Mouse (Mus musculus) midbrain, embryonic 12.5 days (tissue): ENCODE data around the gene Safb. TPM values are rescaled to one million over a fixed set of nuclear protein-coding genes. Genes with fewer than 3 reads are reported as not detected.
"Not testable (repeated sequence)": the region's sequence is repeated elsewhere in the genome, so short reads cannot be mapped to it uniquely, and the experiment has no call there.

Source experiments
- ATAC-seq: fragments of 200-750 bp; cut with Nextera tagmentation; 2 replicates; pipeline ENCODE4 v1.8.0; 2017; ENCODE audit warnings: low read depth, moderate TSS enrichment, moderate library complexity; ENCODE audit not compliant: low FRiP score
- H3K27ac ChIP-seq: fragments of 300-500 bp; sonication (generic); replicated peaks from 2 replicates; pipeline ENCODE4 v1.5.1; 2016; ENCODE audit warnings: mild to moderate bottlenecking
- H3K27me3 ChIP-seq: fragments of 300-500 bp; sonication (generic); 2 replicates; pipeline ENCODE4 v1.6.1; 2016; ENCODE audit warnings: mild to moderate bottlenecking
- H3K36me3 ChIP-seq: fragments of 300-500 bp; sonication (generic); 2 replicates; pipeline ENCODE4 v1.6.1; 2016
- H3K4me1 ChIP-seq: fragments of 300-500 bp; sonication (generic); 2 replicates; pipeline ENCODE4 v1.6.1; 2016
- H3K4me2 ChIP-seq: fragments of 300-500 bp; sonication (generic); replicated peaks from 2 replicates; pipeline ENCODE4 v1.6.1; 2016; ENCODE audit warnings: mild to moderate bottlenecking, moderate library complexity
- H3K4me3 ChIP-seq: fragments of 300-500 bp; sonication (generic); 2 replicates; pipeline ENCODE4 v1.5.1; 2016; ENCODE audit warnings: mild to moderate bottlenecking
- H3K9ac ChIP-seq: fragments of 300-500 bp; sonication (generic); replicated peaks from 2 replicates; pipeline ENCODE4 v1.6.1; 2016; ENCODE audit warnings: mild to moderate bottlenecking, moderate library complexity
- H3K9me3 ChIP-seq: fragments of 300-500 bp; sonication (generic); 2 replicates; pipeline ENCODE4 v1.6.1; 2016; ENCODE audit warnings: mild to moderate bottlenecking
- WGBS: fragments of 180-500 bp; shearing (Covaris S2); methylation state at CpG from one replicate; pipeline ENCODE4 v1.1.7; 2016; 5-methylcytosine and 5-hydroxymethylcytosine counted together
- polyA plus RNA-seq: library from polyadenylated mRNA; unstranded; fragments of >200 nt; fragmentation: Nextera tagmentation; extraction: Ambion mirVana; gene quantifications from 2 replicates; pipeline ENCODE4 v1.2.1, GENCODE M21; 2016

Safb gene
- polyA plus RNA-seq, 1 experiment from 2014 or later: 168 TPM

DNA sequence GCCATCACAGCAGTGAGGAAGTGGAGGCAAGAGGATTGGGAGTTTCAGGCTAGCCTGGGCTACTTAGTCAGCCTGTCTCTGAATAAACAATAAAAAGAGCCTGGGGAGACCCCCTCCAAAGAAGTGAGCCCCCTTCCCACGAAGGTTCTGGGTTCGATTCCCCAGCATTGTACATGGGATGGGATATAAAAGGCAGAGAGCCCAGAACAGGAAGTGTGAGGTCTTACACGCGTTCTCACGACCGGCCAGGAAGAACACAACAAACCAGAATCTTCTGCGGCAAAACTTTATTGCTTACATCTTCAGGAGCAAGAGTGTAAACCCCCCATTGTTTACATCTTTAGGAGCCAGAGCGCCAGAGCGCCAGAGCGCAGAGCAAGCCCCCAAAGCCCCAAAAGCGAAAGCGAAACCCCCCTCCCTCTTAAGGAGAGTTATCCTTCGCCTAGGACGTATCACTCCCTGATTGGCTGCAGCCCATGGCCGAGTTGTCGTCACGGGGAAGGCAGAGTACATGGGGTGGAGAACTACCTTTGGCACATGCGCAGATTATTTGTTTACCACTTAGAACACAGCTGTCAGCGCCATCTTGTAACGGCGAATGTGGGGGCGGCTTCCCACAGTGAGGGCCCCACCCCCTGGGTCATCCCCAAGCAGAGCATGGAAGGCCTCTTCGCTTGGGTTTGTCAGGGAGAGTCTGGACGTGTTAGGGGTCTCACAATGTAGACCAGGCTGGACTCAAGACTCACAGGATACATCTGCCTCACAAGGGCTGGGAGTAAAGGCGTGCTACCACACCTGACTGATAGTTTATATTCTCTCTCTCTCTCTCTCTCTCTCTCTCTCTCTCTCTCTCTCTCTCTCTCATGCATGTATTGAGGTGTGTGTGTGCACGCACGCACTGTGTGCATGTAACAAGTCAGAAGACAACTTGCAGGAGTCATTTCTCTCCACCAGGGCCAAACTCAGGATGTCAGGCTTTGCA, 45.5 kb downstream of the Safb start:
- ATAC-seq, H3K36me3 ChIP-seq, H3K4me3 ChIP-seq, H3K27ac ChIP-seq, H3K9me3 ChIP-seq, H3K4me2 ChIP-seq, H3K27me3 ChIP-seq, H3K9ac ChIP-seq: not testable (repeated sequence)
- peaks cover 22% of the 10 kb centered on the region for H3K4me1 ChIP-seq
- WGBS: 87% methylated on average over 27 of the region's 27 CpGs

DNA sequence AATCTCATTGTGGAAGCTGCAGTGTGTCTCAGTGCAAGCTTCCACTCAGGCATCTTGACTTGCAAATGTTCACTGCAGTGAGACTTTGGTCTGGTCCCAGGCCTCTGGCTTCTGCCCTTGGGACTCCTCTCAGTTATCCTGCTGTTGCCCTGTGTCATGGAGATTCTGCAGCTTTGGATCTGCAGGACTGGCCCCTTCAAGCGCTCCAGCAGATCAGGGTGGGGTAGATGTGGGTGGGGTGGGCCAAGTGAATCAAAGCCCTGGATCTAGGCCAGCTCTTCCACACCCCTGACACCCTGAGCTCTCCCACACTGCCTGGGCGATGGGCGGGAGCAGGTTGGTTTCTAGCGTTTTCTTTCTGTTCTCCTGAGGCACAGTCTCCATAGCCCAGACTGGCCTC, 47.2 kb downstream of the Safb start:
- 57% methylated on average over 4 of the region's 4 CpGs for WGBS
- no peaks in the 10 kb centered on the region for H3K36me3 ChIP-seq
- H3K4me2 ChIP-seq: no peak overlapping the region
- H3K9ac ChIP-seq: no peak overlapping the region
- no peak overlapping the region for H3K4me3 ChIP-seq
- no peak for ATAC-seq
- H3K27ac ChIP-seq: no peak overlapping the region
- H3K27me3 ChIP-seq: peaks cover 5% of the 10 kb centered on the region; the same call in 1 of the 2 replicates
- peaks cover 10% of the 10 kb centered on the region for H3K4me1 ChIP-seq
- no peaks in the 10 kb centered on the region for H3K9me3 ChIP-seq

DNA sequence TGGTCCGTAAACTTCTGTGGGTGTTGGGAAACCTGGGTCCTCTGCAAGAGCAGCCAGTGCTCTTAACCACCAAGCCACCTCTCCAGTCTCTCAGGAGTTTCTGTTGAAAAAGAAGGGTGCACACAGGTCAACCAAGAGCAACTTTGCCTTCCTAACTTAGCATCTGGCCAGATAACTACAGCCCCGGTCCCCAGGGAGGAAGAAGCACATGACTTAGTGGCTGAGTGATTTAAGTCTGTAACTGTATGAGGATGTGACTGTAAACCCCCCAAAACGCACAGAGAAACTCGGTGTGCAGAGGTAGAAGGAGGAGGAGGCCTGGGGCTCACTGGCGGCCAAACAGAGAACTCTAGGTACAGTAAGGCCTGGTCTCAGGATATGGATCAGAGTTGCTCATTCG, 49.4 kb downstream of the Safb start:
- Histone ChIP-seq H3K9ac (no peak overlapping the region), H3K27me3 (peaks cover 1% of the 10 kb centered on the region; the same call in 1 of the 2 replicates), H3K27ac (no peak overlapping the region), H3K4me3 (no peak overlapping the region), H3K4me1 (no peaks in the 10 kb centered on the region), H3K36me3 (no peaks in the 10 kb centered on the region), H3K9me3 (no peaks in the 10 kb centered on the region), H3K4me2 (no peak overlapping the region)
- ATAC-seq: no peak
- WGBS: 83% methylated on average over 6 of the region's 6 CpGs

DNA sequence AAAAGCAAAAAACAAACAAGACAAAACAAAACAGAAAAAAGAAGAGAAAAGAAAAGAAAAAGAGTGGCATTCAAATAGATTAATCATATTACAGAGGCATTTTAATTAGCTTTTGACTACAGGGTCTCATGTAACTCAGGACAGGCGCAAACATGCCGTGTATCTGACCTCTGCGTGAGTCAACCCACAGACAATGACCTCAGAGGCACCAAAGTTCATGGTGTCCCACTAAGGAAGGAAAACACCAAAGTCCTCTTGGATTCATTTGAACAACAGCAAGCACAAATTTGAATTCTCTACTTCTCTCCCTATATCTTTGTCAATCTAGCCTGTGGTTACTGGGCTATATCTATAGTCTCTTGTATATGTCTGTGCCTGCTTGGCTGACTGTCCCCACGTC, 58.6 kb downstream of the Safb start:
- WGBS: 88% methylated on average over 4 of the region's 4 CpGs
- ATAC-seq: no peak
- H3K27ac ChIP-seq: no peak overlapping the region

DNA sequence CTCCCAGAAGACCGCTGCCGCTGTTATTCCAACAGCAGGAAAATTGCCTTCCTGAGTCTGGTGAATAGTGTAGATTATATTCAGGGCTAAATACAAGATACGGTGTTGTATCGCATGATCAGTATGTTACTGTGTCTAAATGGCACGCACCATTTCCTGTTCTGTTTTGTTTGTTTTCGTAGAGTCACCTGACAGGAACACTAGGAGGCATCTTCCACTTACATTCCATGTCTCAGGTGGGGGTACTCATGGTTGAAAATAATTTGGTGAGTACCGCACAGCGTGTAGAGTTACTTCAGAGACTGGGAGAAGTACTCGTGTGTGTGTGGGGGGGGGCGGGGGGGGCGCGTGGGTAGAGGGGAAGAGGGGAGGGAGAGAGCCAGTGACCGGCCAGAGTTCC, 62.9 kb downstream of the Safb start:
- H3K9me3 ChIP-seq: no peaks in the 10 kb centered on the region
- H3K36me3 ChIP-seq: no peaks in the 10 kb centered on the region
- H3K9ac ChIP-seq: no peak overlapping the region
- 79% methylated on average over 9 of the region's 13 CpGs for WGBS
- no peak overlapping the region for H3K4me2 ChIP-seq
- H3K27ac ChIP-seq: no peak overlapping the region
- no peaks in the 10 kb centered on the region for H3K27me3 ChIP-seq
- H3K4me3 ChIP-seq: no peak overlapping the region
- no peak for ATAC-seq
- no peaks in the 10 kb centered on the region for H3K4me1 ChIP-seq

More for the DNA sequence above, 58.6 kb downstream of the Safb start:
- H3K4me2 ChIP-seq: no peak overlapping the region
- no peaks in the 10 kb centered on the region for H3K4me1 ChIP-seq
- H3K9me3 ChIP-seq: no peaks in the 10 kb centered on the region
- no peaks in the 10 kb centered on the region for H3K36me3 ChIP-seq
- H3K4me3 ChIP-seq: no peak overlapping the region
- 0 out of 2 replicates have a peak, but pooled peaks cover 5% of the 10 kb centered on the region for H3K27me3 ChIP-seq
- no peak overlapping the region for H3K9ac ChIP-seq

DNA sequence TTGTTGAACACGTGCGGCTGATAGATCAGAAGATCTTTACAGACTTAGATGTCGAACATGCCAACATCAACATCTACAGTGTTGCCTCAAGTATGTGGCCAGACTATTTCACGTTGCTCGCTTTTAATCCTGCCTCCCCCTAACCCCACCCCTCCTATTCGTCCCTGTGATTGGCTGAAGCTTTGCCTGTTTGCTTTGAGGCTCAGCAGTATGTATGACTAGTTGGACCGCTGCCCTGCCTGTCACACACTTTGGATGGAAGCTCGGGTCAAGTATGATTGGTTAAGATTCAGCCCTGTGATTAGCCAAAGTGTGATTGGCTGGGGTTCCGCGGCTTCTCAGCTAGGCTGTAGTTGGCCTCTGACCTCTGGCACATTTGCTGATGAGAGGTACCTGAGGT, 67.2 kb downstream of the Safb start:
- Histone ChIP-seq H3K9ac (no peak overlapping the region), H3K4me1 (0 out of 2 replicates have a peak, but pooled peaks cover 3% of the 10 kb centered on the region), H3K9me3 (no peaks in the 10 kb centered on the region), H3K36me3 (no peaks in the 10 kb centered on the region), H3K27me3 (no peaks in the 10 kb centered on the region), H3K27ac (no peak overlapping the region), H3K4me2 (no peak overlapping the region), H3K4me3 (no peak overlapping the region)
- ATAC-seq: no peak
- 39% methylated on average over 10 of the region's 10 CpGs for WGBS

DNA sequence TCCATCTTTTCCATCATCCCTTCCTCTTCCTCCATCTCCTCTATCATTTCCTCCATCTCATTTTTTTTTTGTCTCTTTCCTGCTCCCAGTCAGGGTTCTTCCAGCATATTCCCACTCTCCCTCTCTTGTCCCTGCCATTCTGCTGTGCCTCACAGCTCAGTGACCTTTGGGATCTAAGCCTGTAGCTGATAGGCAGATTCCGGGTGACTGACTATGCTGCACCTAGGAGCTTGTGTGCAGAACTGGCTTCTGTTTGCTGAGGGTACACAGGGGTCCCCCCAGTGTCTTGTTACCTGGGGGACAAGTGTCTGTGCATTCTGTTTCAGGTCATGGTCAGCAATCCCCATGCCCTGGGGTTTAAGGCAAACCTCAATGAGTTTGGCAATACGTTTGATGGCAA, 70.1 kb downstream of the Safb start:
- Histone ChIP-seq H3K4me3 (no peak overlapping the region), H3K9ac (no peak overlapping the region), H3K4me1 (0 out of 2 replicates have a peak, but pooled peaks cover 3% of the 10 kb centered on the region), H3K4me2 (no peak overlapping the region), H3K9me3 (no peaks in the 10 kb centered on the region), H3K27me3 (no peaks in the 10 kb centered on the region), H3K27ac (no peak overlapping the region), H3K36me3 (no peaks in the 10 kb centered on the region)
- no peak for ATAC-seq
- WGBS: 70% methylated on average over 2 of the region's 2 CpGs

DNA sequence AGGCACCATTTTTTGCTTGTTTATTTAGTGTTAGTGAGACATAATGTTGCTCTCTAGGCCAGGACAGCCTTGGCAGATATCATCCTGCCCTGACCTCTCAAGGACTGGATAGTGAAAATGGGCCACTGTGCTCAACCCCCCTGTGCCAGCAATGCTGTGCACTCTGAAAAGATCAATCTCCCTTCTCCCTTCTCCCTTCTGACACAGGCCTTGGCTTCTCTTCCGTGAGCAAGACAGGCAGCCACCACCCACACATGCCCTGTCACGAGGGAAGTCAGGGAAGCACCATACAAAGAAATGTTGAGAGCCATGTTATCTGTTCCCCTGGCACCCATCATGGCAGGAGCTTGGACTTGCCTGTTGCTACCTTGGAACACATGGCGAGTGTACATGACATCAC, 70.7 kb downstream of the Safb start:
- no peak for ATAC-seq
- Histone ChIP-seq H3K4me3 (no peak overlapping the region), H3K9me3 (no peaks in the 10 kb centered on the region), H3K27ac (no peak overlapping the region), H3K27me3 (no peaks in the 10 kb centered on the region), H3K9ac (no peak overlapping the region), H3K36me3 (no peaks in the 10 kb centered on the region), H3K4me1 (0 out of 2 replicates have a peak, but pooled peaks cover 3% of the 10 kb centered on the region), H3K4me2 (no peak overlapping the region)
- 81% methylated on average over 3 of the region's 3 CpGs for WGBS

Other genes with a start within 250 kb of the Safb start
- 290 and 332 TPM in 2 replicates for gene Ptprs, start 108.3 kb upstream of the Safb start, polyA plus RNA-seq
- not detected in 2 replicates for gene Znrf4, start 72.4 kb upstream of the Safb start, polyA plus RNA-seq
- 1.6 and 1.9 TPM in 2 replicates for gene Gm20219, start 30.4 kb upstream of the Safb start, polyA plus RNA-seq
- gene Safb2, start 240 bp upstream of the Safb start, polyA plus RNA-seq: 94.7 and 107 TPM in 2 replicates
- gene 2410015M20Rik, start 24.9 kb downstream of the Safb start, polyA plus RNA-seq: 174 and 178 TPM in 2 replicates
- 1,173 and 1,210 TPM in 2 replicates for gene Rpl36, start 28.6 kb downstream of the Safb start, polyA plus RNA-seq
- 52.1 TPM in 2 replicates for gene Lonp1, start 42.1 kb downstream of the Safb start, polyA plus RNA-seq
- 0.80 and 1.1 TPM in 2 replicates for gene Catsperd, start 43.3 kb downstream of the Safb start, polyA plus RNA-seq
- 109 and 115 TPM in 2 replicates for gene Ranbp3, start 88.5 kb downstream of the Safb start, polyA plus RNA-seq
- 325 and 338 TPM in 2 replicates for gene Ndufa11, start 132.9 kb downstream of the Safb start, polyA plus RNA-seq
- 15.4 and 18.2 TPM in 2 replicates for gene Vmac, start 133.2 kb downstream of the Safb start, polyA plus RNA-seq
- gene Nrtn, start 172.7 kb downstream of the Safb start, polyA plus RNA-seq: 6.7 and 8.8 TPM in 2 replicates
- 48.7 and 53.9 TPM in 2 replicates for gene Dus3l, start 179.9 kb downstream of the Safb start, polyA plus RNA-seq
- gene Prr22, start 185.4 kb downstream of the Safb start, polyA plus RNA-seq: 2.0 TPM in 2 replicates
- gene Rfx2, start 246.2 kb downstream of the Safb start, polyA plus RNA-seq: 6.3 and 8.2 TPM in 2 replicates